Mouse (Mus musculus) kidney, adult 8-10 months (tissue): ENCODE data around the gene Syt14.

Source experiments
- DNase-seq, 2 experiments: peaks; one replicate each; pipeline ENCODE4 v3.0.0; 2022

Gene Syt14

GRCm38 (mm10) chr1:192860273-192860672 is 175.3 kb downstream of the Syt14 start:
- DNase-seq, result no peak

GRCm38 (mm10) chr1:192857582-192857981 is 178.0 kb downstream of the Syt14 start:
- no peak for DNase-seq

- DNase-seq, result no peak
Observed at GRCm38 (mm10) chr1:192856931-192857330, 178.6 kb downstream of the Syt14 start.

- no peak for DNase-seq
Observed at GRCm38 (mm10) chr1:192856411-192856810, 179.2 kb downstream of the Syt14 start.

GRCm38 (mm10) chr1:192855474-192856230 is 179.9 kb downstream of the Syt14 start, which contains the start of gene Sertad4:
TSS of gene Sertad4 (minus strand) at chr1:192855756.
- DNase-seq, result peak; percentile 38 to 46

- peak in 1 of 2 experiments; percentile 21 for DNase-seq
Observed at GRCm38 (mm10) chr1:192854819-192855271, 180.7 kb downstream of the Syt14 start.

- DNase-seq, result no peak
Observed at GRCm38 (mm10) chr1:192853988-192854818, 181.4 kb downstream of the Syt14 start.

GRCm38 (mm10) chr1:192853429-192853828 is 182.1 kb downstream of the Syt14 start:
- DNase-seq, result no peak

- DNase-seq, result no peak
Observed at GRCm38 (mm10) chr1:192852047-192852446, 183.5 kb downstream of the Syt14 start.

- DNase-seq, result peak; percentile 33 to 43
Observed at GRCm38 (mm10) chr1:192851640-192852039, 183.9 kb downstream of the Syt14 start.

- no peak for DNase-seq
Observed at GRCm38 (mm10) chr1:192851126-192851525, 184.4 kb downstream of the Syt14 start.

GRCm38 (mm10) chr1:192849616-192850015 is 186.0 kb downstream of the Syt14 start:
- no peak for DNase-seq

- DNase-seq, result no peak
Observed at GRCm38 (mm10) chr1:192847254-192847653, 188.3 kb downstream of the Syt14 start.
